Mouse (Mus musculus) neural tube, embryonic 14.5 days (tissue): ENCODE results near the gene Alx3. TPM values are rescaled to one million over a fixed set of nuclear protein-coding genes. Genes with fewer than 3 reads are reported as not detected.
A peak's percentile ranks its signal among the peaks of the same experiment; 100 is the strongest.

ENCODE experiments used
- ATAC-seq: fragments of 200-750 bp; cut with Nextera tagmentation; 2 replicates; pipeline ENCODE4 v1.8.0; 2017; ENCODE audit warnings: low read depth, mild to moderate bottlenecking, moderate TSS enrichment, moderate library complexity
- H3K27ac ChIP-seq: fragments of 300-500 bp; sonication (generic); 2 replicates; pipeline ENCODE4 v1.5.1; 2014; ENCODE audit warnings: low read depth, mild to moderate bottlenecking, control low read depth, low read length, moderate library complexity, mixed read lengths
- H3K27me3 ChIP-seq: fragments of 300-500 bp; sonication (generic); 2 replicates; pipeline ENCODE4 v1.6.1; 2014; ENCODE audit warnings: low read length; ENCODE audit not compliant: control insufficient read depth, insufficient read depth
- H3K36me3 ChIP-seq: fragments of 300-500 bp; sonication (generic); 2 replicates; pipeline ENCODE4 v1.6.1; 2014; ENCODE audit warnings: low read length, mixed read lengths; ENCODE audit not compliant: control insufficient read depth, insufficient read depth
- H3K4me1 ChIP-seq: fragments of 300-500 bp; sonication (generic); 2 replicates; pipeline ENCODE4 v1.6.1; 2014; ENCODE audit warnings: low read length; ENCODE audit not compliant: control insufficient read depth, insufficient read depth
- H3K4me2 ChIP-seq: fragments of 300-500 bp; sonication (generic); 2 replicates; pipeline ENCODE4 v1.6.1; 2014; ENCODE audit warnings: mild to moderate bottlenecking, low read depth, low read length, control low read depth
- H3K4me3 ChIP-seq: fragments of 300-500 bp; sonication (generic); 2 replicates; pipeline ENCODE4 v1.5.1; 2014; ENCODE audit warnings: low read depth, low read length, control low read depth, mixed read lengths
- H3K9ac ChIP-seq: fragments of 300-500 bp; sonication (generic); replicated peaks from 2 replicates; pipeline ENCODE4 v1.6.1; 2014; ENCODE audit warnings: low read depth, mild to moderate bottlenecking, control low read depth, low read length, mixed read lengths
- H3K9me3 ChIP-seq: fragments of 300-500 bp; sonication (generic); 2 replicates; pipeline ENCODE4 v1.6.1; 2016; ENCODE audit warnings: low read length; ENCODE audit not compliant: control insufficient read depth
- WGBS: fragments of 180-500 bp; shearing (Covaris S2); extraction: QIAGEN DNeasy Blood & Tissue Kit; methylation state at CpG from one replicate; pipeline ENCODE4 v1.1.7; 2014; 5-methylcytosine and 5-hydroxymethylcytosine counted together
- polyA plus RNA-seq: library from polyadenylated mRNA; unstranded; fragments of >200 nt; fragmentation: Nextera tagmentation; extraction: Ambion mirVana; gene quantifications from 2 replicates; pipeline ENCODE4 v1.2.1, GENCODE M21; 2014

Gene Alx3
- polyA plus RNA-seq, 1 experiment from 2014 or later, result not detected

DNA sequence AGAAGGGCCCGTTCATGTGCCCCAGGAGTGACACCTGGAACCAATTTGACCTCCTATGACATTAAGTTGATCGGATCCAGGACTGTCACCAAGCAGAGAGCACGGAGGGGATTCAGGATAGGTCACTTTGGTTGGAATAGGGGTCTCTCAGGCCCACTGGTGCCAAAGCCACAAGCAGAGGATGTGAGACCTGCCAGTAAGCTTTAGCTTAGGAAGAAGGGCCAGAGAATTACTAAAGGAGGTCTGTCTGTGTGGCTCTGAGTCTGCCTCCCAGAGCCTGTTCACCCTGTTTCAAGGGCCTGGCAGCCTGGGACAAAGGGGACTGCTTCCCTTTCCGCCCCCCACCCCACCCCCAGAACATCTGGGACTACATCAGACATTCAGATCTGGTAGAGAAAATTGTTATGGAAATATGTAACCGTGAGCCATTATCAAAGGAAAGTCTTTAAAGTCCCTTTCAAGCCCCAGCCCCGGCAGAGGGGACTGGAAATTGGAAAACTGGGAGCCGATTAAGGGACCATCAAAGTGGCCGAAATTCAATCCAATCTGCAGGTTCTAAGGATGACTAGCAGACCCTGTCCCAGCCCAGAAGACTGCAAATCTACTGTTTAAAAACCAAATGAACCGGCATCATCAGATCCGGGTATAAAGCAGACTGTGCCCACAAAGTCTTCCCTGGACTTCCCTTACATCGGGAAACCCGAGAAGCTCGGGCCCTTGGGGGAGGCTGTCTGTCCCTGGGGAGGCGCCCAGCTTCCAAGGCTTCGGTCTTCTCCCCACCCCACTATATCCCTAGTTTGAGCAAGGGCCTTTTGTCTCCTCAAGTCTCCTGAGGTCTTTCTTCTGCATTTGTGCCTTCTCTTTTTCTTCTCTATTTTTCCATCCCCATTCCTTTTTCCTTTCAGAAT is 13.5 kb upstream of the Alx3 start:
- Histone ChIP-seq H3K27ac (no peak overlapping the region), H3K36me3 (no peaks in the 10 kb centered on the region), H3K9ac (no peak overlapping the region), H3K4me2 (no peak overlapping the region), H3K4me3 (no peak overlapping the region), H3K4me1 (0 out of 2 replicates have a peak, but pooled peaks cover 4% of the 10 kb centered on the region), H3K27me3 (peaks cover 43% of the 10 kb centered on the region), H3K9me3 (no peaks in the 10 kb centered on the region)
- no peak for ATAC-seq
- 4% methylated on average over 15 of the region's 15 CpGs for WGBS

DNA sequence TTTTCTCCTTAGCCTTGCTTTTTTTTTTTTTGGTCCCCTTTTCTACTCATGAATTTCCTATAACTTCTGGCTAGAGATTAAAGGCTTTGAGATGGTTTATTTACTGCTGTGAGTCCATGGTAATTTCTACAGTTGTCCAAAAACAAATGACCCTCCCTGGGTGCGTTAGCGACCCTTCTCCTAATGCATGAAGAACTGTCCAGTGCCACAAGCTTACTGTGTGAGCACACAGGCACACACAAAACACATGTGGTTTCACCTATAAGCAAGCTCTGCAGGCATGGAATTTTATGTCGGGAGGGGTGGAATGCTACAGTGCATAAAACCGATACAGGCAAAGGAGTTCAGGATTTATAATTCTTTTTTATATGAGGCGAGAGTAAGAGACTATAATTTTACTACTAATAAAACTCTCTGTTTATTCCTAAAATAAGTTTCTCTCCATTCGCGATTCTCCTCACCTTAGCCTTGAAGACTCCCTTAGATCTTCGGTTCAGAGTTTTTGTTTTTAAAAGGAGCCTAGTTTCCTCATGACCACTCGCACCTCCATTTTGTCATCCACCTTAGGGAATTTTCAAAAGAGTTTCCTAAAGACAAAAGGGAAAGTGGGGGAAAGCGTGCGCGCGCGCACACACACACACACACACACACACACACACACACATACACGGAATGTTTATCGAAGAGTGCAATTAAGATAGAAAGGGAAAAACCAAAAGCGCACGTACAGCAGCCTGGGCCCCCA is 12.5 kb upstream of the Alx3 start:
- Histone ChIP-seq H3K27me3 (peaks cover 44% of the 10 kb centered on the region), H3K4me1 (0 out of 2 replicates have a peak, but pooled peaks cover 4% of the 10 kb centered on the region), H3K36me3 (no peaks in the 10 kb centered on the region), H3K4me3 (no peak overlapping the region), H3K27ac (no peak overlapping the region), H3K4me2 (peak overlapping the region; percentile 35; the same call in 1 of the 2 replicates), H3K9me3 (no peaks in the 10 kb centered on the region), H3K9ac (no peak overlapping the region)
- WGBS, result 2% methylated on average over 18 of the region's 18 CpGs
- no peak for ATAC-seq

DNA sequence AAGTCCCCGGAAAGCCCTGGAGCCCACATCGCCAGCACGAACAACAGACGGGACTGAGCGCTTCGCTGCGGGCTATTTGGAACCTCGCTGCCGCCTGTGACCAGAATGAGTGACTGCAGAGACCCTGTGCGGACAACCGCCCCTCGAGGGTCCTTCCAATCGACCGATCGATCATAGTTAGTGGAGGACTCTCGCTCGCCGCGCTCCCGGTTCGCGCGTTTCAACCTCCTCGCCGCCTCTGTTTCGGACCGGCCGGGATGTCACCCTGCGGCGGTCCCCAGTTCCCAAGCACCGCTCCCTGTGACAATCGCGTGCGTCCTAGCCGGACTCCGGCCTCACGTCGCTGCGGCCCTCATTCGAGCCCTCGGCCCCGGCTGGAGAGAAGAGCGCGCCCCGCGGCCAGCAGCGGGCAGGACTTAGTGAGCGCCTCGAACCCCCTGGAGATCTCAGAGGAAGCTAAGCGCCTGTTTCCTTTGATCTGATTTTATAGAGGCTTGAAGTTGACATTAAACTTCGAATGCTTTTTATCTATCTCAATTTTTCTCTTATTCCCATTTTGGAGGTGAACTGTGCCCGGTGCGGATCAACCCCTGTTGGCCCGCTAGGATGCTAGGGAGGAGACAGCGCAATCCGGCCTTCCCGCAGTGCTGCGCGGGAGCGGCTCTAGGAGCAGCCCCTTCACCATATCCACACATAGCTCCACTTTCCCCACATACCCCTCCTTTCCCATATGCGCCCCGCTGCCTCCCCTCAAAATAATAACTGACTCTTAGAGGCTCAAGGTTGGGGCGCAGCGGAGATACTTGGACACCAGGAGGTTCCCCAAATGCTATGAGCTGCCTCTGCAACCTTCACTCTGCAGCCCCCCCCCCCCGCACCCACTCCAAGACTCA is 11.7 kb upstream of the Alx3 start:
- no peaks in the 10 kb centered on the region for H3K9me3 ChIP-seq
- ATAC-seq, result no peak; the same call in 1 of the 2 replicates
- H3K27me3 ChIP-seq, result peaks cover 44% of the 10 kb centered on the region
- no peaks in the 10 kb centered on the region for H3K36me3 ChIP-seq
- WGBS, result under 1% methylated on average over 65 of the region's 65 CpGs
- 0 out of 2 replicates have a peak, but pooled peaks cover 4% of the 10 kb centered on the region for H3K4me1 ChIP-seq
- no peak overlapping the region for H3K27ac ChIP-seq
- no peak overlapping the region for H3K4me3 ChIP-seq
- peak overlapping the region; percentile 35; the same call in 1 of the 2 replicates for H3K4me2 ChIP-seq
- H3K9ac ChIP-seq, result no peak overlapping the region

DNA sequence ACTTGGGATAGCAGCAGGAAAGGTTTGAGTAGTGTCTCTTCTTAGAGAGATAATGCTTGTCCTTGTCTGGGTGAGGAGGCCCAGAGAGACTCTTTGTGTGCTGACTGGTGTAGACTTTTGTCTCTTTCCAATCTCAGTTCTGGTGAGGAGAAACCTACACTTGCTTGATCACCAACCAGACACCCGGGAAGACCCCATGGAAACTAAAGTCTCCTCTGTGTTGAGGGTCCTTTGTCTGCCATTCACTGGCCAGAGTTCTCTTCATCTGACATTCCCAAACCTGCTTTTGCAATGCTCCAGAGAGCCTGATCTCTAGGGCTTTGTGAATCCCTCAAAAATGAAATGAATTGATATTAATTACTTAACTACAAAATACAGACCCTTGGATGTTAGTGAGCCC is 10.9 kb upstream of the Alx3 start:
- WGBS, result 13% methylated on average over 1 of the region's 1 CpGs
- Histone ChIP-seq H3K4me1 (0 out of 2 replicates have a peak, but pooled peaks cover 4% of the 10 kb centered on the region), H3K36me3 (no peaks in the 10 kb centered on the region), H3K9me3 (no peaks in the 10 kb centered on the region), H3K4me2 (no peak overlapping the region), H3K27ac (no peak overlapping the region), H3K4me3 (no peak overlapping the region), H3K9ac (no peak overlapping the region), H3K27me3 (peaks cover 44% of the 10 kb centered on the region)
- ATAC-seq, result no peak

DNA sequence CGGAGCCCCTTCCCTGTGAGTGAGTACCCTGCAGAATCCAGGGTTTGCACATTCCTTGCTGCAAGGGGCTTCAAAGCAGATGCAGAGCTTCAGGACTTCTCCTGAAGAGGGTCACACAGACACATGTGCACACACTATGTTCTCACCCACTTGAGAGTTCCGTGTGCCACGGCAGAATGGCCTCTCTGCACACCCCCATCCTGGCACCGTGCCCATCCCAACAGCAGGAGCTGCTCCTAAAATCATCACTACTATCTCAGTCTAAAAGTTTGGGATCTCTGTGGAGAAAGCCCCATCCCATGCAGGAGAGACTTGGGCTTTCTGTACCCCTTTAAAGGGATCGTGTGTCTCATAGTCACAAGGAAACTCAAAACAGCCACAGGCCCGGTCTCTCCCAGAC is 8.3 kb upstream of the Alx3 start:
- 0 out of 2 replicates have a peak, but pooled peaks cover 4% of the 10 kb centered on the region for H3K4me1 ChIP-seq
- peaks cover 35% of the 10 kb centered on the region for H3K27me3 ChIP-seq
- no peak overlapping the region for H3K4me2 ChIP-seq
- no peak overlapping the region for H3K27ac ChIP-seq
- H3K36me3 ChIP-seq, result no peaks in the 10 kb centered on the region
- WGBS, result 71% methylated on average over 6 of the region's 6 CpGs
- no peak overlapping the region for H3K4me3 ChIP-seq
- ATAC-seq, result no peak
- no peak overlapping the region for H3K9ac ChIP-seq
- H3K9me3 ChIP-seq, result no peaks in the 10 kb centered on the region

DNA sequence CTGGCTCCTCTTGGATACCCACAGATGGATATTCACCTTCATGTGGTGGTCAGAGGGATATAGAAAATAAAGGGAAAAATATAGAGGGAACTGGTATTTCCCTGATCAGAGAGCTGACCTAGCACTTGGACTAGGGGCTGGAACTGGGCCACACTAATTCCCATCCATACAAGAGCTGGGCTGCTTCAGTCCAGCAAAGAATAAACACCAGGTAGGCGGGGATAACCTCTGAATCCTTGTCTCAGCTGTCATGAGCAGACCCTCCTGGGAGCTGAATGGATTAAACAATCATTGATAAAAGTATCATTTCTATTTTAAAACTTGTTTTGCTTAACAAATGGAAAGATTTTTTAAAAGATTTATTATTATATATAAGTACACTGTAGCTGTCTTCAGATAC is 3.2 kb upstream of the Alx3 start:
- peaks cover 7% of the 10 kb centered on the region for H3K4me1 ChIP-seq
- H3K9ac ChIP-seq, result no peak overlapping the region
- no peak overlapping the region for H3K4me3 ChIP-seq
- H3K9me3 ChIP-seq, result no peaks in the 10 kb centered on the region
- H3K36me3 ChIP-seq, result no peaks in the 10 kb centered on the region
- H3K27me3 ChIP-seq, result peaks cover 15% of the 10 kb centered on the region
- no peak overlapping the region for H3K4me2 ChIP-seq
- WGBS, result 75% methylated on average over 1 of the region's 1 CpGs
- ATAC-seq, result no peak
- no peak overlapping the region for H3K27ac ChIP-seq

DNA sequence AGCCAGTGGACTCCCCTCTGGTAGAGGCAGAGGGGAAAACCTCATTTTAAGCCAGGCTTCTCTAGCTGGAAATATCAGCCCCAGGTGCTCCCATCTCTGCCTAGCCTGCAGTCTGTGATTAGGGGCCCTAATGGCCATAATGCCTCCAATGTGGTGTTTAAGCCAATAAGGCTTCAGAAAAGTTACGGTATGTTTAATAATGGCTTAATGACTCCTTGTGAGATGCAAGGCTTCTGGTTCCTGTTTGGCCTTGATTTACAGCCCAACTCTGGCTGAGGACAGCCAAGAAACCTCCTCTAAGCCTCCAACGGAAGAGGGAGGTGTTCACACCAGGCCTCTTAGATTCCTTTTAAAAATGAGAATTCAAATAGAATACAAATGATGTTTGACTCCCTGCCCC is 1.2 kb upstream of the Alx3 start:
- H3K4me3 ChIP-seq, result no peak overlapping the region
- no peak overlapping the region for H3K9ac ChIP-seq
- no peaks in the 10 kb centered on the region for H3K9me3 ChIP-seq
- 25% methylated on average over 2 of the region's 2 CpGs for WGBS
- no peak overlapping the region for H3K4me2 ChIP-seq
- H3K27me3 ChIP-seq, result peaks cover 26% of the 10 kb centered on the region
- peaks cover 7% of the 10 kb centered on the region for H3K4me1 ChIP-seq
- no peak for ATAC-seq
- H3K36me3 ChIP-seq, result no peaks in the 10 kb centered on the region
- H3K27ac ChIP-seq, result no peak overlapping the region

DNA sequence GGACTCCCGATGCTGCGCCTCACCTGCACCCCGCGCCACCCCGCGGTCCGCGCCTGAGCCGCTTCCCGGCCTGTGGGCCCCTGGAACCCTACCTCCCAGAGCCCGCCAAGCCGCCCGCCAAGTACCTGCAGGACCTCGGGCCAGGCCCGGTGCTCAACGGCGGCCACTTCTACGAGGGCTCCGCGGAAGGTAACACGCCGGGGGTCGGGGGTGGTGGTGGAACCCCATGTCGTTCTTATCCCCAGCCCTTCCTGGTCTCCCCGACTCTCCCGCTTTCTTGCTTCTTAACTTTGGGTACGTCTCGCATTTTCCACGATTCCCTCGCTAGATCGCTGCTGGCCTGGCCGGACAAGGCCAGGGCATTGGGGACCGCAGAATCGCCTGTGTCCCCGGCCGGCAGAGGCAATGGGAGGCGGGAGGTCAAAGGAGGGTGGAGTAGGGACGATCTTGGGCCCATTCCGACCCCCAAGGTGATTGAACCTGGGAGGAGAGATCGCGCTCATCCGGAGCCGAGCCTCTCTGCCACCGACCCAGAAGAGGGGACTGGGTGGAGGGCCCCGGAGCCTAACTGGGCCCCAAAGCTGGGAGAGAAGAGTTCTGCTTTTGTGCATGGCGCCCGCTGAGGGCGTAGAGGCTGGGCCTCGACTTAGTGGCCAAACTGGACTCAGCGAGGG is 570 bp downstream of the Alx3 start:
- Histone ChIP-seq H3K36me3 (no peaks in the 10 kb centered on the region), H3K4me2 (peak overlapping the region; percentile 46), H3K27me3 (peaks cover 34% of the 10 kb centered on the region), H3K9ac (no peak overlapping the region), H3K4me1 (peaks cover 7% of the 10 kb centered on the region), H3K9me3 (no peaks in the 10 kb centered on the region), H3K27ac (no peak overlapping the region), H3K4me3 (peak overlapping the region; percentile 17; the same call in 1 of the 2 replicates)
- ATAC-seq, result no peak; the same call in 1 of the 2 replicates
- WGBS, result under 1% methylated on average over 46 of the region's 50 CpGs
